Mouse (Mus musculus) left cerebral cortex, postnatal 14 days (tissue): ENCODE results near the gene Pla1a. TPM values are rescaled to one million over a fixed set of nuclear protein-coding genes. Genes with fewer than 3 reads are reported as not detected.
"Not testable (repeated sequence)": the region's sequence is repeated elsewhere in the genome, so short reads cannot be mapped to it uniquely, and the experiment has no call there.

Source experiments
- DNase-seq, 2 experiments: peaks; one replicate each; pipeline ENCODE4 v3.0.0; 2021 to 2022; ENCODE audit warnings: low spot score in 2 of 2, mixed read lengths in 1 of 2
- intact Hi-C: fragments of 180-260 bp; cut with DNase I; formaldehyde crosslinking; loops from one replicate; pipeline ENCODE4 v1.15.1; 2025
- long read RNA-seq, 2 experiments: library from polyadenylated mRNA; stranded (forward); transcript quantifications; one replicate each; pipeline ENCODE4 v2.0.0; 2021
- total RNA-seq, 2 experiments: library from RNA; stranded (reverse); gene quantifications; 2 replicates each; pipeline ENCODE4 v1.2.3; 2021

Pla1a gene
- total RNA-seq: 1 to 10 TPM in 1 of 2 experiments, under 1 TPM in 1; 0.57 to 1.3 TPM
- long read RNA-seq, experiment 1, partial matches to known transcripts: 1 of 1 reads
- long read RNA-seq, experiment 1, other reads (novel, unspliced or antisense): 0 of 1 reads
- long read RNA-seq, experiment 2, partial matches to known transcripts: 1 of 2 reads
- long read RNA-seq, experiment 2, other reads (novel, unspliced or antisense): 0 of 2 reads

DNA sequence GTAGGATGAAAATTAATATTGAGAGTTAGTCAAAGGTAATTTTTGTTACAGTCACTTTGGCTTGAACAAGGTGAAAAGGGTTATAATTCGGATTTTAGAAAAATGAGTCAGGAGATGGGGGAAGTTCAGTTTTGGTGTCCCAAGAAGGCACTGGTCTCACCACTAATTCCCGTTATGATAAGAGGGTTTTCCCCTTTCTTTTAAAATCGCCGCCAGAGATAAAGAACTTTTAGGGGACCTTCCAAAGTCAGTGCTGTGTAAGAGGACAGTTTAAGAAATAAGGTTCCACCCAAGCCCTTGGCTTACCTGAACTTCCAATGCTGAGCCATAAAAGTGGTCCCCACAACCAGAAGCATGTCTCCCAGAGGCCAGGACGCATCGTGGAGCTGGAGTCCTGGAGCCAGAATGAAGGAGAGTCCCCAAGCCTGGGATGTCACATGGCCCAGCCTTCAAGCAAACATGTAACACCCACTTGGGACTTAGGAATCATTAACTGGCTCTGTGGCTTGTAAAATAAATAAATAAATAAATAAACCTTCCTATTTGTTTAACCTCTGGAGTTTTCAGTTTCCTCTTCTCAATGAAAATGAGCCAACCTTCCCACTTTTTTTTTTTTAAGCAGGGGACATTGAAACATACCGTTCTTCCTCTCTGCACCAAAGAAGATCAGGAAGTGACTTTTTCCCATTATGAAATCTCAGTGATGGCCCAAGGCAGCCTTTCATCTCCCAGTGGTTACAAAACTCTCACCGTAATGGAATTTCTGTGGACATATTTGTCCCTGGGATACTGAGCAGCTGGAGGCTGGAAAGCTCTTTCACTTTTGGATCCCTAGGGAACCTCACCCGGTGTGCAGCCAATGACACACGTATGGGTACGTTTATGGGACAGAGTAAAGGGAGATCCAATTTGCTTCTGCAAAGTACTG, at the start of gene Pla1a:
Gene Pla1a (minus strand): TSS at position 648 of the 928 bp plus-strand sequence.
- intact Hi-C loops: no loop called here
- DNase-seq: no peak

DNA sequence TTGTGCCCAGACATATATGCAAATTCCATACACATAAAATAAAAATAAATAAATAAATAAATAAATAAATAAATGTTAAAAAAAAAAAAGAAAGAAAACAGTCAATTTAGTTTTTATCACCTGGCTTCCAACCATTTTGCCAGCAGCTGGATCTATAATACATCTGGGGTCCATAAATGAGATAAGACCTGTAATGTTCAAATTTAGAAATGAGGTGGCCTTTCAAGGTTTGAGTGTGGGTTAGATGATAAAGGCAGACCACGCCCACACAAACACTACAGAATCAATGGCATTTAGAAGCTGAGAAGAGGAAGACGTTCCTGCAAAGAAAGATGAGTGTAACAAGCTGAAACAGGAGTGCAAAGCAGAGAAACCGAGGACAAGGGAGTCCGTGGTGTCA, 48.4 kb upstream of the Pla1a start:
- no peak for DNase-seq
- intact Hi-C loops: loop anchor here (5.0 to 10.0 kb wide), 2 partner anchors 107 to 134 kb away; partner anchors contain the start of genes Cox17 and Gm21987

DNA sequence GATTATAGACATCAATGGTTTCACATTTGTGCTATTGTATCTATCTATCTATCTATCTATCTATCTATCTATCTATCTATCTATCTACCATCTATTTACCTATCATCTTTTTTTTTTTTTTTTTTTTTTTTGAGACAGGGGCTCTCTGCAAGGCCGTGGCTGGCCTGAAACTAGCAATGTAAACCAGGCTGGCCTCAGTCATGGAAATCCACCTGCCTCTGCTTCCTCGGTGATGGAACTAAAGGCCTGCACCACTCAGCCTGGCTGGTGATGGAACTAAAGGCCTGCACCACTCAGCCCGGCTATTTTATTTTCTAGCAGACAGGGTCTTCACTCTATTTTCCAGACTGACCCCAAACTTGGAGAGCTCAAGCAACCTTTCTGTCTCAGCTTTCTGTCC, 45.4 kb upstream of the Pla1a start:
- intact Hi-C loops: no loop called here
- no peak for DNase-seq

- intact Hi-C loops: not testable (repeated sequence)
Measured at GRCm38 (mm10) chr16:38477241-38477608, 44.3 kb upstream of the Pla1a start.

DNA sequence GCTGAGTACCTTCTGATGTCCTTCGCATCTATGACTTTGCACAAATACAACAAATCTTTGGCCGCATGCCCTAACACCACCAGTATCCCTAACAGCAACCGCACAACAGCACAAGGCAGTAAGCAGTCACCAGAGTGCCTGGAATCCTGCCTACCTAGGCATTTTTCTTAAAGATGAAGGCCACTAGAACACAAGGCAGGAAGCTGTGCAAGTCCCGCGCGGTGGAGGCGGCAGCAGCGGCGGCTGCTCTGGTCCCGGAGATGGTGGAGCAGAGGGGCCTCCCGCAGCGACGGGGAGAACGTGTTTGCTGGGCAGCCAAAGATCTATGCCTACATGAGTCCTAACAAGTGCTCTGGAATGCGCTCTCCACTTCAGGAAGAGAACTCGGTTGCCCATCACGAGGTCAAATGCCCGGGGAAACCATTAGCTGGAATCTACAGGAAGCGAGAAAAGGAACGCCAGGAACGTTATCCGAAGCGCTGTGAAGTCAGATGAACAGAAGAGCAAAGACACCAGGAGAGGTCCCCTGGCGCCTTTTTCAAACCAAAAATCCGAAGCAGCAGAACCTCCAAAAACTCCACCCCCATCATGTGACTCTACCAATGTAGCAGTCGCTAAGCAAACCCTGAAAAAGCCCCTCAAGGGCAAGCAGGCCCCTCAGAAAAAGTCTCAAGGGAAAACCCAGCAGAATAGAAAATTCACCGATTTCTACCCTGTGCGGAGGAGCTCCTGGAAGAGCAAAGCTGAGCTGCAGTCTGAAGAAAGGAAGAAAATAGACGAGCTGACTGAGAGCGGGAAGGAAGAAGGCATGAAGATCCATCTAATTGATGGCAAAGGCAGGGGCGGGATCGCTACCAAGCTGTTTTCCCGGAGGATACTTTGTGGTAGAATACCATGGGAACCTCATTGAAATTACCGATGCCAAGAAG, 43.6 kb upstream of the Pla1a start:
- intact Hi-C loops: no loop called here

More at GRCm38 (mm10) chr16:38477241-38477608, 44.3 kb upstream of the Pla1a start:
- not testable (repeated sequence) for DNase-seq

GRCm38 (mm10) chr16:38475681-38476311, 42.9 kb upstream of the Pla1a start:
- DNase-seq: no peak
- intact Hi-C loops: no loop called here

More for the DNA sequence above, 43.6 kb upstream of the Pla1a start:
- DNase-seq: peak; percentile 25 to 41

GRCm38 (mm10) chr16:38474677-38475286, 41.8 kb upstream of the Pla1a start:
- intact Hi-C loops: no loop called here
- no peak for DNase-seq

GRCm38 (mm10) chr16:38473661-38474060, 40.7 kb upstream of the Pla1a start:
- intact Hi-C loops: no loop called here
- DNase-seq: no peak

- no peak for DNase-seq
- intact Hi-C loops: no loop called here
Measured at GRCm38 (mm10) chr16:38472507-38472873, 39.5 kb upstream of the Pla1a start.

DNA sequence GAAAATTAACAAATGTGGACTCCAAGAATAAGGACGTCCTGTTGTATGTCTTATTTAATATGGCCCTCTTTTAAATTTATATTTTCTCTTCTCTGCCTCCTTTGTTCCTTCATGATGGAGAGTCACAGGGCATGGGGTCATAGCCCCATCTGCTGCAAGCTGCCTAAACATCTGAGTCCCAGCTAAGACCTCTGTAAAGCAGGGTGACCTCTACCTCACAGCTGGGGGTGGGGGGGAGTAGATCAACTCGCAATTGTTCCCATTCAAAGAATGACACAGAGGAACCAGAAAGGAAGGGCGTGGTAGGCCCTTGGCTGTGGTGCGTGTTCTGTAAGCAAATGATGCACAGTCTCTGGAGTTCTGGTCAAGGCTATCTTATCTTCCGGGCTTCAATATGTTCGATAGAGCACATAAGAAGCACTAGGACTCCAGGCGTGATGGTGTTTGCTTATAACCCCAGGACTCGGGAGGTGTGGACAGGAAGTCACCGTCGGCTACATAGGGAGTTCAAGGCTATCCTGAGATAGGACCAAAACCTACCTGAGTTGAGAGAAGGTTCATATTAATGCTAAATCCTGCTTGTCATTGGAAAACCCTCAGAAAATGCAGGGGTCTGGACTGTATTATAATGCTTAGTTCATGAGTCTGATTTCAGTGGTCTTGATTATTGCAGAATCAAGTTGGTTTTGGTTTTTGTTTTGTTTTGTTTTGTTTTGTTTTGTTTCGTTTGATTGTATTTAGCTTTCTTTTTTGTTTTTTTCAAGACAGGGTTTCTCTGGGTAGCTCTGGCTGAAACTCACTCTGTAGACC, 39.0 kb upstream of the Pla1a start:
- intact Hi-C loops: no loop called here
- DNase-seq: no peak

DNA sequence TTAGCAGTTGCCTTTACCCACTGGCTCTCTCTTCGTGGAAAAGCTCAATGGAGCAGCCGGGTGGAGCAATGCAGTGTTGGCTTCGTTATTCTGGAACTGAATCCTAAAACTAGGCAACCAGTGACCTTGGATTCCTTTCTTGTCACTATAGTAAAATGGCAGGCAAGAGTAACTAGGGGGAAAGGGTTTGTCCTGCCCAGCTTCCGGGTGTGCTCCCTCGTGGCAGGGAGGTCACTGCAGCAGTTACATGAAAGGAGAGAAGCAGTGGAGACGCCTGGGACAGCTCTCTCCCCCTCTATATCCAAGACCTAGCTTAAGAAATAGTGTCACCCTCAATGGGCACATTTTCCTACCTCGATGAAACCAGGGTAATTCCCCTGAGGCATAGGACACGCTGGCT, 36.5 kb upstream of the Pla1a start:
- intact Hi-C loops: no loop called here
- no peak for DNase-seq

DNA sequence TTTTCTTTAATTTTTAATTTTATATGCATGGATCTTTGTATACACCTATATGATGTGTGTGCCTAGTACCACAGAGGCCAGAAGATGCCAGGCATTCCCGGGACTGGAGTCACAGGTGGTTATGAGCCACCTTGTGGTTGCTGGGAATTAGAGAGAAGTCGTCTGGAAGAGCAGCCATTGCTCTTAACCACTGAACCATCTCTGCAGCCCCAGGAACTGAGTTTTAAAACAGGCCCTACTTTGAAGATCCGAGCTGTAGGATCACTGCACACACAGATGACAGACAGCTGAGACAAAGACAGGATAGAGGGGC, 35.7 kb upstream of the Pla1a start:
- intact Hi-C loops: no loop called here
- DNase-seq: no peak

GRCm38 (mm10) chr16:38467917-38468705, 35.2 kb upstream of the Pla1a start:
- DNase-seq: no peak
- intact Hi-C loops: no loop called here

DNA sequence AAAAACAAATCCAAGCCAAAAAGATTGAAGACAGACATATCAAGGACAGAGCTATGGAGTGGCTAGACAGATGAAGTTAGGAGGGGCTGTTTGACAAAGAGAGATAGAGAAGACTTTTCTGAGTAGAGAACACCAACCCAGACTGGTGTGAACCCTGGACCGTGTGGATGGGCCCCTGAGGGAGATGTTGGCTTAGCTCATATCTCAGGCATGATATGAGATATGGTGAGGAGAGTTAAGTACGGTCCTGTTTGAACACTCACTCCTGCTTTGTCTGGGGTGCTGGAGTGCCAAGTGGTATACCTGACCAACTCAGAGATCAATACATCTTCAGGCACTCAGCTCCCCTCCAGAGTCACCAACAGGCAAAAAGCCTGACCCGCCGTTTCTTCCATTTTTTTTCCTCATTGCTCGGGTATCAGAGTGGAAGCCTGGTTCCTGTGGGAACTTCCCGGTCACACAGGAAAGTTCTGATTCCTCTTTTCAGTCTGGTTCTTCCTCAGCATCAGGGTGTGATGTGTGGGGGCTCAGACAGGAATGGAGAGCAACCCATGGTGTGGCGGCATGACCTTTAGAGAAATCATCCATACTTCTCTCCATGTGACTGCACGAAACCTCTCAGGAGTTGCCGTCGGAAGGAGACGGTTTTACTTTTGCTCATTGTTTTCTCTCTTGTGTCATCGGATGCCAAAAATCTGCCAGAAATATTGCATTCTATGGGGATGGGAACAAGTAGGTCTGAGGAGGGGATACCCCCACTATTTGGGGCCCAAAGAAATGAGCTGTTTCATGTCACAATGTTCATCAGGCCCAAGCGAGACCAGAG, 34.4 kb upstream of the Pla1a start:
- intact Hi-C loops: no loop called here

GRCm38 (mm10) chr16:38466089-38466488, 33.1 kb upstream of the Pla1a start:
- intact Hi-C loops: no loop called here
- no peak for DNase-seq

More for the DNA sequence above, 34.4 kb upstream of the Pla1a start:
- DNase-seq: no peak

DNA sequence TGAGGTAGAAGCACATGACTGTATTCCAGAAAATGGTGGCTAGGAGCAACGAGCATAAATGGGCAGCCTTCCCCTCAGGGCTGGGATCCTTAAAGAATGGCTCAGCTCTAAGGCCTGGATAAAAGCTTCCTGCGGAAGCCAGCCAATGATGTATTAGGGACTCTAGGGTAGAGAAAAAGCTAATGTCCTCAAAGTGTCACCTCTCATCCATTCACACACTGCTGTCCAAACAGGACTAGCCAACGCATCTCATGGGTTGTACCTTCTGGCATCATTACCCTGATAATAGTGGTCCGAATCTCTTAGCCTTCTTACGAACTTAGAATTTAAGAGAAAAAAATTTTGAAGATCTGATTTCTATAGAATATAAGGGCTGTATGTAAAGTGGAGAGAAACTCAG, 30.4 kb upstream of the Pla1a start:
- intact Hi-C loops: no loop called here
- no peak for DNase-seq

GRCm38 (mm10) chr16:38462161-38462560, 29.2 kb upstream of the Pla1a start:
- intact Hi-C loops: no loop called here
- no peak for DNase-seq
